Mouse (Mus musculus) heart, postnatal 14 days (tissue): ENCODE results near the gene Oscp1. TPM values are rescaled to one million over a fixed set of nuclear protein-coding genes. Genes with fewer than 3 reads are reported as not detected.

ENCODE experiments used
- DNase-seq, 2 experiments: peaks; one replicate each; pipeline ENCODE4 v3.0.0; 2021 to 2022
- intact Hi-C: fragments of 180-260 bp; cut with DNase I; formaldehyde crosslinking; loops from one replicate; pipeline ENCODE4 v1.15.1; 2025
- total RNA-seq, 2 experiments: library from RNA; stranded (reverse); gene quantifications; 2 replicates each; pipeline ENCODE4 v1.2.3; 2021

The Oscp1 gene
- total RNA-seq, 2 experiments from 2014 or later = 1.8 to 2.4 TPM

DNA sequence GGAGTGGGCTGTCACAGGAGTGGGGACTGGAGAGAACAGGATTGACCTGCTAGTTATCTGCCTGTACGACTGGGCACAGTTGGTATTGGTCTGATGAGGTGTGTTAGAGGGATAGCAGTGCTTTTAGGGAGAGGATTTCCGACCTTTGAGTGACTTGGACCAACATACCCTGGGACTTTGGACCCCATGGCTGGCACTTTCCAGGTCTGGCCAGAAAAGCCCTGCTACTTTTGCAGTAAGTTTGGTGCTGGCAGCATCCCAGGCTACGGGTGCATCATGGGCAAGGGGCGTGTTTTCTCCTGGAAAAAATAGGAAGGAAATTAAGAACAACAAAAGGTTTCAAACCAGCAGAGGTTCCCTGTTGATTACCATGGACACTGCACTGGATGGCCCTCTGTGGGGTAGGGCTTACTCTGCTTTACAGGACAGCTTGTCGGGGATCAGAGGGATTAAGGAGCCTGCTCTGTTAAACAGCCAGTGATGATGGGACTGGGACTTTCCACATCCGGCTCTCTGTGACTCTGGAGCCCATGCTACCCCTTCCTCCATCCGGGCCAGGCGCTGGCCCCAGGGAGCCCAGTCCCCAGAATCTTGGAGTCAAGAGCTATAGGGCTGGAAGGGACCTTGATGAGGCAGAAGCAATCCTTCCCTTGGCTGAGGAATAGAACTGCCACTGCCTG, 49.8 kb downstream of the Oscp1 start:
- peak in 1 of 2 experiments; percentile 33 for DNase-seq
- intact Hi-C loops = no loop called here

DNA sequence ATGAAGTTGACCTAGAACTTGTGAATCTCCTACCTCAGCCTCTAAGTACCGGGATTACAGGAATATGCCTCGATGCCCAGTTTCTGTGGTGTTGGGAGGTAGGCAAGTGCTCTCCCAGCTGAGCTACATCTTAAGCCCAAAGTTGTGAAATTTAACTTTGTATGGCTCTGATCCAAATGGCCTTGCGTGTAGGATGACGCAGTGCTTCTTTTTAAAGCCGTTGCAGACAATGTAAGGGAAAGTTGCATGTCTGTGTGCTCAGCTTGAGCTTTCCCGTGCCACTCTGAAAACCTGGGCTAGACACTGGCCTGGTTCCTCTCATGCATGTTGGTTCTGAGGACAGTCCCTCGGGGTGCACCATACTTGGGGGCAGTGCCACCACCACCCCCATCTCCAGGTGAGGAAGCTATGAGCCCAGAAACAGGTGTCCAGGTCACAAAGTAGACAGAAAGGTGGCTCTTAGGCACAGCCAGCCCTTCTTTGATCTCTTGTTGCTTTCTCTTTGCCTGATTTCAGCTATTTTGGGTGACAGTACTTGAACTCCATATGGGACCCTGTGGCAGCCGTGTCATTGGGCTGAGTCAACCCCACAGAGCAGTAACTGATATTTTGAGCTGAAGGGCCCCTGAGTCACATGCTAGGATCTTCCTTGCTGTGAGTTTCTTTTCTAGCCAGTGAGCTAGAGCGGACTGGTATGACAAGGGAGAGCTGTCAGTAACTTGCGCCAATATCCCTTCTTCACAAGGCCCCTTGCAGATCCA, 51.4 kb downstream of the Oscp1 start:
- intact Hi-C loops = no loop called here

DNA sequence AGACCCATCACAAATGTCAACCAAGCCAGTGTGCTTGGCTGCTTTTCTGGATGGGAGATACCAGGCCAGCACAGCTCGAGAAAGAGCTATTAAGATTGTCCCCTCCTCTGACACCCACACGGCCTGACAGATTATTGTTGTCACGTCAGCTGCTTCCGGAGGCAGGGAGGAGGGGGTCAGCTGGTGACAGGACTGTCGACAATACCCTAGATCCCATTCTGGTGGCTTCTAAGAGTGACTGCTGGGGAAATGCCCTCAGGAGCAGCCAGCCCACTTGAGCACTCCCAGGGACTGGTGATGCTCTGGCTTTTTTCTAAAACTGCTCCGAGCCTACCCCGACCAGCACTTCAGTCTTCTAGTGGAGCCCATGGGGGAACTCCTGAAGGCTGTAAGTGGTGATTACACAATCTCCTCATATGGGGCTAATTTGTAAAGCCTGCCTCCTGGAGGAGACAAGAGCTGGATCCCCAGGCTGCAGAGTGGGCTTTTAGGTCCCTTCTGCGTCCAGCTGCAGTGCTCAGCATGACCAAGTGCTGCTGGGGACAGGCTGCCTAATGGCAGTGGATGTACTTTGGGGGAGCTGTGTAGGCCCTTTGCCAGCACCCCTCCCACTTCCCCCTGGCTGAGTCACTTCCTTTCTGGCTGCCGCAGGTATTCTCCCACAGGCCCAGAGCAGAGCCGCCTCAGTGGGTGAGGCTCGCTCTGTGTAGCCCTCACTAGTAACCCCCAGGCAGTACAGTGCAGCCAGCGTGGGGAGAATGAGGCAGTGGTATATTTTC, 52.2 kb downstream of the Oscp1 start:
- intact Hi-C loops = no loop called here
- DNase-seq = peak; percentile 86 to 87

More for the DNA sequence above, 51.4 kb downstream of the Oscp1 start:
- DNase-seq = no peak

DNA sequence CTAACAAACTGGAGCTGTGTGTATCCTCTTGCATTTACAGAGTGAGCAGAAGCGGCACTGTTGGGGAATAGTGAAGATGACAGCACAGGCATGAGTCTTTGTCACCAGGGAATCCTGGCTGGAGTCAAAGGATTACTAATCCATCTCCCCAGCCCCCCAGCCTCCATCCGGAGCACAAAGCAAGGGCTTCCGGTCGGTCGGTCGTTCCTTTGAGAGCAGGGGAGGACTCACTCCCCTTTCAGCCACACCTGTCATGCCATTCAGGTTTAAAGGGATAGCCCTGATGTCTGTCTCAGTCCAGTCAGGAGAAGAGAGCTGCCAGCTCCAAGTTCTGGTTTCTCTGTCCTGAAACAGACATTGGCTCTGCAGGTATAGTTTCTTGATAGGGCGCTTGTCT, 52.8 kb downstream of the Oscp1 start:
- intact Hi-C loops = no loop called here
- peak in 1 of 2 experiments; percentile 54 for DNase-seq

DNA sequence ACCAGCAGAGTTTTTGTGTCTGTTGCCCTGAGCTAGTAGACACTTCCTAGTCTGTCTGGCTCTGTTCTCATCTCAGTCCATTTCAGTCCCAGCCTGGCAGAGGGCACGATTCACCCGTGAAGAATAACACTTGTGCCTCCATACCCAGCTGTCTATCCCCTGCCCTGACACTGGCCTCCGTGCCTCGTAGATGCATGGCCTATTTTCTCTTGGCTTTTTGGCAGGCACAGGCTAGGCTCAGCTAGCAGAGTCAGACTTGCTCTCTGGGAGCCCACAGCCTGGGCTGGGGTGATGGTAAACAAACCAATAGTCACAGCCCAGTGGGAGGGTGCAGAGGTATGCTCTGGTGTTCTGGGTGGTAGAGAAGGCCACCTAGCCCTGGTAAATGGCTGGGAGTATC, 54.9 kb downstream of the Oscp1 start:
- intact Hi-C loops = no loop called here
- DNase-seq = no peak

DNA sequence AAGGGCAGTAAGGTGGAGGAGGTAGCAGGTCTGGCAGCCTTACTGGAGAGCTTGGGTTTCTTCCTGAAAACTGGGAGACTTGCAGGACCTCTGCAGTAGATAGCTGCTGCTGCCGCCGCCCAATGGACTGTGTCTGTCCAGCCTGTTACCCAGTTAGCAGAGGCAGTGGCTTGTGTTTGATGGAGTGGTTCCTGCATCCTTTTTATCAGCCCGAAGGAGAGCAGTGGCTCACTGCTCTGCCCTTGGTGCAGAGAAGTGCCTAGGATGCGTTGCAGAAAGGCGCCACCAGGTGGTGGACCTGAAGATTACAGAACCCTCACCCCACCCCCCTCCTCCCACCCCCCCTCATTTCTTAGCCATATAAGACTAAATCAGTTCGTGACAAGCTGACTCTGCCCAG, 55.6 kb downstream of the Oscp1 start:
- peak; percentile 79 to 81 for DNase-seq
- intact Hi-C loops = loop anchor here (1.0 kb wide), 1 partner anchor 28 kb away; no protein-coding TSS in a partner anchor

DNA sequence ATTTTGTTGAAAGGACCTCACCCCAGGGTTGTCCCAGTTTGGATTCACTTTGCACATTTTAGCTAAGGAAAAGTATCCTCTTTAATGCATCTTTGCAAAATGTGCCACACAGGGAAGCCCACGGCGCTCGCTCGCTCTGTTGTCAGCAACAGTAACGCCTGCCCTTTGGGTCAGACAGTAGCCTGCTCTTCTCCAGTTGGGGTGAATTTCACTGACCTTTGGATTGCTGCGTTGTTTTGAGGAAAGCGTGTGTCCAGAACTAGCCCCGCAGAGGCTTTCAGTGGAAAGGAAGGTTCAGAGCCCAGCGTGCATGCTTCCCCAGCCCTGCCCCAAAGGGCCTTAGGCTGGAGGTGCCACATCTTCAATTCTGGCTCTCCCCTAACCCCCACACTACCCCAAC, 57.0 kb downstream of the Oscp1 start:
- no peak for DNase-seq
- intact Hi-C loops = no loop called here

DNA sequence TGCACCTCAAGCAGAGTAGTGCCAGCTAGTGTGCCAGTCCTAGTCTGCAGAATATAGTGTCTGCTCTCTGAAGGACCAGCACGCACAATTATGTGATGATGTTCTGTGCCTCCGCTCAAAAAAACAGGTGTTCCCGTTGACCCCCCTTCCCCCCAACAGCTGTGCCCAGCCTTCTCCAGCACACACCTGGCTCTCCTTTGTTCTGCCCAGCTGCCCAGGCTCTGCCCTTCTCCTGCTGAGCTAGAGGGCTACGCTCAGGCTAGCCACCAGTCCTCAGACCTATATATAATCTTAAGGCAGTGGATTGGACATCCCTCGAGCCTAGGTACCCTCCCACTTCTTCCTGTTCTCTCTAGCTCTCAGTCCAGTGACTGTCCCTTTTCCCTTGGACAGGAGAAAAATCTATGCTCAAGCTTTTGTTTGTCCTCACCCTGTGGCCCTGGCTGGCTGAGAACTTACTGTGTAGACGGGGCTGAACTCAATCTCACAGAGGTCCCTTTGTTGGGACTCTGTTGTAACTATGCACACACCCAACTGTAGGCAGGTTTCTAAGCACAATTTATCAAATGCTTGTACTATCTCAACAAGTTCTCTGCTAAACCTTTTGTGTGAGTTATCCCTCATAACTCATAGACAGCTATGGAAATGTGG, 57.6 kb downstream of the Oscp1 start:
- intact Hi-C loops = no loop called here
- no peak for DNase-seq

DNA sequence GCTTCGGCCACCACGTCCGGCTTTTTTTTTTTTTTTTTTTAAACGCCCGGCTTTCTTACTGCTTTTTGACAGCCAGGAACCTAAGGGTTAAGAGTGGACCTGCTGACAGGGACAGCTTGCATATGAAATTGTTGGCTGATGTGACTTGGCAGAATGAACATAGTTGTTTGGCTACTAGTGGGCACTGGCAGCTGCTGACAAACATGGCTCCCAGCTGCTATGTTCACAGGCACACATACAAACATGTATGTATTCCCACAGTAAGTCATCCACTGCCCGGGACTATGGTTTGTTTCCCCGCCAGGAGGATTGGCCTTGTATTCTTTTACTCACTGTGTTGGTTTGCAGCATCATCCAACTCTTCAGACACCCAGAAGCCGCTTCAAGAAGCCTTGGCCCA, 58.8 kb downstream of the Oscp1 start:
- intact Hi-C loops = no loop called here
- peak in 1 of 2 experiments; percentile 32 for DNase-seq

DNA sequence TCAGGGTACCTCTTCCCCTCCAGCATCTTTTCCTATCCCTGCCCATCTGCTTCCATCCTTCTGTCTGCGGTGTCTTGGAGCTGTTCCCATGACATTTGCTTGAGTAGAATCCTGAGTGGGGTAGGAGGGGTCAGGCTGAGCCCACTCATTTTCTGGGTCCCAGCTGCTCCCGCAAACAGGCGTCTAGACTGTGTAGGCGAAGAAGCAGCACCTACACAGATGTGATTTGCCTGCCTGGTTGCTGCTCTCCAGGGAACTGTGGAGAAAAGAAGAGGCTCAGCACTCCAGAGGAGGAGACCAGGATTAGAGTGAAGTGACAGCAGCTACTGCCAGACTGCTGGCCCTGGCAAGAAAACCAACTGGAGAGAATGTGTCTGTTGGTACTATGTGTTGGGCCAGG, 60.3 kb downstream of the Oscp1 start:
- intact Hi-C loops = no loop called here
- DNase-seq = no peak

DNA sequence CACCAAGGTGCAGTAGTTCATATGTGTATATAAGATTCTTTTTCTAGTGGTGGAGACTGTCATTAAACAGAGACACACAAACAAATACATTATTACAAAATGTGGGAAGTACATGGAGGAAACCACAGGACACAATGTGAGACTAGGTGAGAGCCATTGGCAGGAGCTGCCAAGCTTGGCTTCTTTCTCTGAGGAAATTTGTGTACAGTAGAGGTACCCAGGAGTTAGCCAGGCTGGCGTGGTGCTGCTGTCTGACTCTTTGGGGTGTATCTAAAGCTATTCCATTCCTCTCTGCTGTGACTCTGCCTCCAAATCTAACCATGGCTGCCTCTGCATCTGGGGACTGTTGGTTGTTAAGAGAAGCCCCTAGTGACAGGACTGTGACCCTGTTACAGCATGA, 60.7 kb downstream of the Oscp1 start:
- intact Hi-C loops = no loop called here
- DNase-seq = no peak

DNA sequence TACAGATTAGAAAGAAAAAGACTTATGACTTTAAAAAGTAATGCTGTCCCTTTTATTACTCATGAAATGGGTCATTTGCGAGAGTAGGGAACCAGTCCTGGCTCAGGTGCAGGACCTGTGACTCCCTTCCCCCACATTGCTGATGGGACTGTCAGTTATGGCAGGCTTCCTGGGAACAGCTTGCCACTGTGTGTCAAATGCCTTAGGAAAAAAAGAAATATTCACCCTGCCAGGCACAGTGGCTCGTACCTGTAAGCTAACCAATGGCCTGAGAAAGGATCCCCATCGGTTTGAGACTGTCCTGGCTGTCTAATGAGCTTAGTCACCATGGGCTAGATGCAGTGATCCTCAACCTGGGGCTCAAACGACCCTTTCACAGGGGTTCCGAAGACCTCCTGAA, 61.7 kb downstream of the Oscp1 start:
- intact Hi-C loops = no loop called here
- DNase-seq = no peak

DNA sequence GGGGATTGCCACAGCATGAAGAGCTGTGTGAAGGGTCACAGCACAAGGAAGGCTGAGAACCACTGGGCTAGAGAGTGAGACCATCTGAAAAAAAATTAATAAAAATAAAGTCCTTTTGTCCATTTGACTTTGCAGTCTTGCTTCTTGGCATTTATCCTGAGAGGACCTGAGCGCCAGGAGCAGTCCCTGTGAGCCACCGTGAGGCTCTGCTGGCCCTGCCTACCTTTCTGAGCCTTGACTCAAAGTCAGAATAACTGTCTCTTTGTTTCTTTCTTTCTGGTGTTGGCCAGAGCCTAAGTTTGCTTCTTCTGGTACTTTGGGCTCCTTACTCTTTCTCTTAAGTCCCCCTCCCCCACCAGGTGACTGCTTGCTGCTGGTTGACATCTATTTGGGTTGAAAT, 62.1 kb downstream of the Oscp1 start:
- no peak for DNase-seq
- intact Hi-C loops = no loop called here

DNA sequence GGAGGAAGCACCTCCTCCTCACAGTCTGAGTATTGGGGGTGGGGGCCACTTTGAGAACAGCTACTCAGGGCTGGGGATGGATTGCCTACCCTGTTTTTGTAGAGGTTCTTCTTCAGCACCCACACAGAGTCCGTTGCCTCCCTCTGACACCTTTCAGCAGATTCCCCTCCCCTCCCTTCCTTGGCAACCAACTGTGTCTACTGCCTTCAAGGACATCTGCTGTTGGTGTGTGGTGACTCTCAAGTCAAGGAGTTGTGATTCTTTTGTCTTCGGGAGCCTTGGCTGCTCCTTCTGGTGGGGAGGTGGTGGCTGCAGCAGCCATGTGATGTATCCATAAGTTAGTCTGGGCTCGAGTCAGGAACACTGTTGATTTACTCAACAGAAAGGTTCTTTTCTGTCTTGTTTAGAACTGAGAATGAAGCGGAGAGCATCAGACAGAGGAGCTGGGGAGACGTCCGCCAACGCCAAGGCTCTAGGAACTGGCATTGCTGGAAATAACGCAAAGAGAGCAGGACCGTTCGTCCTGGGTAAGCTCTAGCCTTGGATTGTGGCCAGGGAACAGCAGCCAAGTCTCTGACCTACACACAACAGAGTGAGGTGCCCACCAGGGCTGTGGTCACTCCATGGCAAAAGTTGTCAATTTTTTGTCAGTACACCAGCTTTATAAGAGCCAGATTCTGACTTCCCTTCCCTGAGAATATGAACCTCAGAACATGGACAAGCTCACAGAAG, 65.1 kb downstream of the Oscp1 start:
- intact Hi-C loops = no loop called here
- DNase-seq = no peak

DNA sequence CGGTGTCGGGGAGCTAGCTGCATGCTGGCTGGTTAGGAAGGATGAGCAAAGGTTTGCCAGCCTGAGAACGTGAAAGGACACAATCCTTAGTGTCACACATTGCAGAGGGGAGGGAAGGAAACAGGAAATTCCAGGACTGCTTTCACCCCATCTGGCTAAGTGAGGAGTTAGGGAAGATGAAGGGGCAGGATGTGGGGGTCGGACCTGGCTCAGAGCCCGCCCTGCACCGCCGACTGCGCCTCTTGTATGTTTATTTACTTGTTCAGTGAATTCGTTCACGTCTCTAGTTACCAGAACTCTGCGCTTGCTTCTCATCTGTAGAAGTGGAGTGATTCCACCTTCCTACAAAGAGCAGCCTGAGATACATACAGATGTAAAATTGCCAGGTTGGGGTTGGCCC, 72.1 kb downstream of the Oscp1 start:
- intact Hi-C loops = no loop called here
- no peak for DNase-seq

DNA sequence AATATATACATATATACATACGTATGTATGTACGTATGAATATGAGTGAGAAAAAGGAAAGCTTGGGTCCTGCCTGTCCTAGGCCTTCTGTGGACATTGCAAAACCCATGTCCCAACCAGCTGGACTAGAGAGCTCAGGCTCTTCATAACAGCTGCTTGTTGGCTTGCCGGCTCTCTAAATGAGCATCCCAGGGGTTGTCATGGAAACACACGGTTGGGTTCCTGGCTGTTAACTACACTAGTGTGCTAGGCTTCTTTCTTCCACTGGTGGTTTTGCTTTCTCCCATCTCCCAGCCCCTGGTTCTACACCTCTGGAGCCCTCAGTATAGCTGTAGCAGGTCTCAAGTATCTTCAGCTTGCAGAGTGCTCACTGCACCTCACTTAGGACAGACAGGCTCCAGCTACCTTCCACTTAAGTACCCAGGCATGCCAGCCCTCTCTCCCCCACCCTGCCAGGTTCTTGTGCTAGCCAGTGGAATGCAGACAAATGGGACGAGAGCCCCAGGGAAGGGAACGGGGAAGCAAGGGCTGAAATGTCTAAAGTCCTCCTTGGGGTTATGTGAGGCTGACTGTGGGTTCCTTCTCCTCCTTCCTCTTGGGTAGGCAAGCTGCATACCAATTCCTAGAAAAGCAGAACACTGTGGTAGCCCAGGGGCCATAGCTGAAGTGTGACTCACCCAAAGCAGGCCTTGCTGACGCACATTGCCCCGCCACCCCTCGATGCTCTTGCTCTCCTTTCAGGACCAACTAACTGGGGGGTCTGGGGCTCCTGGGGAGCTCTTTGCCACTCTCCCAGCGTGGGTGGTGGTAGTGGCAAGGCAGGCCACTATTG, 73.1 kb downstream of the Oscp1 start:
- peak; percentile 39 to 55 for DNase-seq
- intact Hi-C loops = no loop called here

DNA sequence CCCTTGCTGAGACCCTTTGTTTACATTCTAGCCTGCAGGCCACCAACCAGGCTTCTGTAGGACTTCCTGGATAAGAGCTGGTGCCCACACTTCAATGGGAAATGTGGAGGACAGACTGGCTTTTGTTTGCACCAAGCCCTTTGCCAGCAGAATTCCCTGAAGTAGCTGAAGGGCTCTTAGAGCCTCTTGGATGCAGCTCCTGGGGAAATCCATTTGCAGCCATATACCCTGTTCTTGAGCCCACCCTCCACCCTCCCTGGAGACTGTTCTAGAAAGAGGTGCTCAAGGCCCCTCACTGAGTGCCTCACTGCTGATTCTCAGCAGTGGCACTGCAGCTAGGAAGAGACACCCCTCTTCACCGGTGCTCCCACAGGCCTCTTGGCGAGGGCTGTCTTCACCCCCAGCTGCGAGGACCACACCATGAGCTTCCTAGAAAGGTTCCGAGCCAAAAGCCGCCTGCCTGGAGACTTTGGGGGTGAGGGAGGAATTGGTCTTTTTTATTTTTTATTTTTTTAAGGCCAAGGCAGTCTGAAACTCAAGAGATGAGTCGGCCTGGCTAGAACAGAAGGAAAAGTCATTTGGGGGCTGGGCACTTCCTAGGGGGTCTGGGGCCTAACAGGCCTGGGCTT, 74.4 kb downstream of the Oscp1 start:
- intact Hi-C loops = no loop called here
- DNase-seq = no peak

DNA sequence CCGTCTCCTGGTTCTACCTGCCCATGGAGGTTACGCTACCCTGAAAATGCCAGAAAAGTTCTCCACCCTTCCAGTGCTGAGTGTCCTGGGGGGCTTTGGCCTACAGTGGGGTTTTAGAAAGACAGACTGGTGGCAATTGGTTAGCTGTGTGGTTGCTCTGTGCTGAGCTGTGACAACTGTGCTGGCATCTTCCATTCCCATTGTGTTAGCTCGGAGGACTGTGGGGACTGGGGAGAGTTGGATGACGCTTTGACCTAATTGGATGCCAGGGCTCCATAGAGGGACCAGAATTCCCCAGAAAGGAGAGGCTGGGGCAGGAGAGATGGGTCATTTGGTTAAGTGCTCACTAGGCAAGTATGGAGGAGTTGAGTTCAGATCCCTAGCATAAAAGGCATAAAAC, 75.9 kb downstream of the Oscp1 start:
- intact Hi-C loops = no loop called here
- DNase-seq = no peak

DNA sequence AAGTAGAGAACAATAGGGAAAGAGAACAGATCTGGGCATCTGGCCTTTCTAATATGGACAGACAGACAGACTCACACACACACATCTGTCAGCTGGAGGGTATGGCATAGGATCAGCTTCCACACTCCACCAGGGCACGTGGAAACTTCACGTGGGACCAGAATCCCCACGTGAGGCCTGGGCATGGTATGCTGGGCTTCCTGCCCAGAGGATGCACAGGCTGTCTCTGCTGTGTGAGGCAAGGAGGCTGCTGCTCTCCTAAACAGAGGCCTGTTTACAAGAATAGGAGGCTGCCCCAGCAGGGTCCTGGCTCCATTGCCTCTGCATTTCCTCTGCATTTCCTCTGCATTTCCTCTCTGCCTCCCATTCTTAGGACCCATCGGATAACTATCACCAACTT, 76.3 kb downstream of the Oscp1 start:
- no peak for DNase-seq
- intact Hi-C loops = no loop called here
